Mouse (Mus musculus) frontal cortex, postnatal 14 days (tissue): ENCODE measurements around the gene Odf2.

ENCODE experiments used
- DNase-seq, 2 experiments: peaks; one replicate each; pipeline ENCODE4 v3.0.0; 2022; ENCODE audit warnings: low spot score in 2 of 2

Odf2 gene

DNA sequence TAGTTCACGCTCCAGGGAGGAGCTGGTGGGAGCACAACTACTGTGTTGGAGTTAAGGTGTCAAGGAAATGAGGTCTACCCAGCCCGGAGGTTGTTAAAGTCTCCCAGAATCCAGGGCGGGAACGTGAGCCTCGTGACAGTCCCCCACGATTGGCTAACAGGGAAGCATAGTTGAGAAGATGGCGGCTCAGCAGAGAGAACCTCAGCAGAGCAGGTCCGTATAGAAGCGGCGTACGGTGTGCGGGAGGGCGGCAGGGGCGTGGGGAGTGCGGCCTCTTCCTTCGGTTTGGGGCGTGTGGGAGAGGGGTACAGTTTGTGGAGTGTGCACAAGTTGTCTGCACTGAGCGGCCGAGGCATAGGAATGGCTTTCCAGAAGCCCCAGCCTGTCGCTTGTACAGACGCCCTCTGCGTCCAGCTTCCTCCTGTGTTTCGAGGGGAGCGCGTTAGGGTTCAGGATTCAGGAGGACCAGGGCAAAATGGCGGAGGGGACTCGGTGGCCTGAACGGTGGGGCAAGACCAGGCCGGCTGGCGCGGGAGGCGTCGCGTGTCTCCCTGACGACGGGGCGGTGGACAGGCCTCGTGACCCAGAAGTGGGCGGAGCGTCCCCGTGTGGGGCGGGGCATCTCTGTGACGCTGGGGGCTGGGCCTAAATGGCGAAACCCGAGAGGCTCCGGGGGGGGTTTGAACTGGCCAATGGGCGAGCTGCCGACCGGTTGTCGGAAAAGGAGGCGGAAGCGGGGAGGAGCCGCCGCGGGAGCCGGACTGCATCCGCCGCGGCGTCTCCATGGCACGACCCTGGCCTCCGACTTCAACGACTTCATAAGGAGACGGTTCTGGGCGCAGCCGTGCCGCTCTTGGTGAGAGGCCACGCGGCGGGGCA, at the start of gene Odf2:
Gene Odf2 (plus strand): TSS at position 156 of the 879 bp plus-strand sequence.
- peak; percentile 98 to 100 for DNase-seq

DNA sequence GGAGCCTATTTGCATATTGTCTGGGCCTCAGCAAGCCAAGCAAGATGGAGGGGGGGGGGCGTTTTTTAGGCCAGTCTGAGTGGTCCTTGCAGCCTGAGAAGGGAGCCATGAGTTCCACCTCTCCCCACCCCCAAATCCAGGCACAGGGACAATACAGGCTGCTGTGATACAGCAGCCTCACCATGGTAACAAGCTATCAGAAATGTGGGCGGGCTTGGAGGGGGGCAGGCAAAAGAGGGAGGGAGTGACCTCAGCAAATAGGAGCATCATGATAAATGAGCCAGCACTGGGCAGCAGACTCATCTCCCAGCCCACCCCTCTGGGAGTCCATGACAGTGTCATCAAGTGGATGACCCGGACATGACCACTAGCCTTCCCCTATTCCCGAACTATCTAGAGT, 49.6 kb upstream of the Odf2 start:
- no peak for DNase-seq

GRCm38 (mm10) chr2:29843231-29844105, 45.6 kb upstream of the Odf2 start:
- no peak for DNase-seq

GRCm38 (mm10) chr2:29844115-29844514, 44.9 kb upstream of the Odf2 start:
- no peak for DNase-seq

GRCm38 (mm10) chr2:29844661-29845060, 44.4 kb upstream of the Odf2 start:
- DNase-seq, result no peak

- no peak for DNase-seq
Measured at GRCm38 (mm10) chr2:29845636-29846035, 43.4 kb upstream of the Odf2 start.

- DNase-seq, result no peak
Measured at GRCm38 (mm10) chr2:29846061-29846853, 42.8 kb upstream of the Odf2 start.

DNA sequence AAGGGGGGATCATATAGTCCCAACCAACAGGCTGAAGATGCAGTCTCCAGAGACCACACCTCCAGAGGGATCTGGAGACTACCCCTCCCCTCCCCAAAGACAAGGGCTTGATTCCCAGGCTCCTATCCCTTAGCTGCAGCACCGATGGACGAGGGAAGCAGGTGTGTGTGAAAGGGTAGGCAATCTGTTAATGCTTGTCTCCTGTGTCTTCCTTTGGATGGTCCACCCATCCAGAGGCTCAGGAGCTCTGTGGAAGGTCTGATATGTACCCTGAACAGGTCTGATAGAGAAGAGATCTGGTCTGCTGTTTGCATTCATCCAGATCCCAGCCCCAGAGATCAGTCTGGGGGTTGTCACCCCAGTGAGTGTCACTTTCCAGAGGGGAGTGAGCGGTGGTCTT, 42.1 kb upstream of the Odf2 start:
- DNase-seq, result no peak

DNA sequence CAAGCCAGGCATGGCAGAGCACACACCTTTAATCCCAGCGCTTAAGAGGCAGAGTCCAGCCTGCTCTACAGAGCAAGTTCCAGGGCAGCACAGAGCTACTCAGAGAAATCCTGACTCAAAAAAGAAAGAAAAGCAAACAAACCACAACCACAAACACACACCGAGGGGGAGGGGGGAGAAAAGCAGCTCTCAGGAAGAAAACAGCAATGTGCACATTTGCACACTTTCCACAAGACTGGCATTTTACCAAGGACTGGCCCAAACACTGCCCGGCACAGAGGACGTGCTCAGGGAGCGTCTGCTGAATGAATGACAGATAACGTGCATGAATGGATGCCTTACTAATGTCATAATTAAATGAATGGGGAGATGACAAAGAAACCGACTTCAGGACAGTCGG, 40.0 kb upstream of the Odf2 start:
- no peak for DNase-seq

DNA sequence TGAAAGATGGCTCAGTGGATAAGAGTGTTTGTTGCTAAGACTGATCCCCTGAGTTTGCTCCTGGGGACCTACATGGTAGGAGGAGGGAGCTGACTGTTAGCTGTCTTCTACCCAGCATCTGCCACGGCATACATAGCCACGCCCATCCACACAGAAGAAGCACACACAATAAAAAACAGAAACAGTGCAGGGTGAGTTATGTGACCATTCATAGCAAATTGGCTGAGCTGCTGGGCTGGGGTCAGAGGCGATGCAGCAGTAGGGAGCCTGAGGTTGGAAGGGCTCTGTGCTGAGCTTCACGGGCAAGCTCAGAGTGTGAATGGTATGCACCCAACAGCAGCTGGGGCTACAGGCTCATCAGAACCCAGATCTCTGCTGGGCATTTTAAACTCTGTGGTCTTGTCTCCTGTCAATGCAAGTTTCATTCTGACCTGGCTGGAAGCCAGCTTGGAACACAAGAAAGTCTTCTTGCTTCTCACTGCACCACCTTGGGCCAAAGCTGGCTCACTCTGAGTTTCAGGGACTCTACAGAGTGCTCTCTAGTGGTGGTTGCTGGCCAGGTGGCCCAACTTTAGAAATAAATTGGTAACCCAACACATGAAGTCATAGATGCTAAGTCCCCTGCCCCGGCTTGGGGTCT, 39.1 kb upstream of the Odf2 start:
- no peak for DNase-seq

GRCm38 (mm10) chr2:29852957-29853485, 36.0 kb upstream of the Odf2 start:
- DNase-seq, result no peak

GRCm38 (mm10) chr2:29853736-29854135, 35.3 kb upstream of the Odf2 start:
- DNase-seq, result no peak

GRCm38 (mm10) chr2:29855585-29856210, 33.3 kb upstream of the Odf2 start:
- DNase-seq, result no peak

- DNase-seq, result no peak
Measured at GRCm38 (mm10) chr2:29856451-29857260, 32.4 kb upstream of the Odf2 start.

- no peak for DNase-seq
Measured at GRCm38 (mm10) chr2:29857341-29857740, 31.7 kb upstream of the Odf2 start.

- no peak for DNase-seq
Measured at GRCm38 (mm10) chr2:29857967-29858366, 31.1 kb upstream of the Odf2 start.

DNA sequence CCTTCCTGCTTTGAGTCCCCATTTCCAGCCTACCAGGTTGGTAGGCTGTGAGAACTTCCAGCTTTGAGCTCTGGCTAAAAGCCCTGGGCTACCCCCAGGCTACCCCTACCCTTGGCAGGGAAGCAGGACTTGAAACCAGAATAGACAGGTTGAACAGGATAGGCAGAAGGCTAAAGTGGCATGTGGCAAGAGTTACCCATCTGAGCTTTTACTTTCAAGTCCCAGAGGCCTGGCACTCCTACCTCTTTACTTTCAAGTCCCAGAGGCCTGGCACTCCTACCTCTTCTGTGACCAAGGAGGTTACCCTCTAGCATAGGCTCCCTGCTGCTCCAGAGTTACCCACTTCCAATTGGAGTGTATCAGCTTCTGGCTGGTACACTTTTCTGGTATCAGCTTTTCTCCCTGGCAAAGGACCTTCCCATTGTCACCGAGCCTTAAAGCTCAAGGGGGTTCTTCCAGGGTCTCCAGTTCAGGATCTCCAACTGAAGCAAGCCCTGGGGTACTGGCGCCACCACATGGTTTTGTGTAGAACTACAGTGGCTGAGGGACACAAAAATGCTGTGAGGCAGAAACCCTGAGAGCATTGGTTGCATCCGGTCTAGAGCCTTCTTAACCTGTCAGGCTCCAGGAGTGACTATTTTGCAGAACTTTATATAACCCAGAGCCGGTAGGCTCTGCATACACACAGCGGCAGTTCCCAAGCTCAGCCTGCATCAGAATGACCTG, 30.1 kb upstream of the Odf2 start:
- peak in 1 of 2 experiments; percentile 50 for DNase-seq

DNA sequence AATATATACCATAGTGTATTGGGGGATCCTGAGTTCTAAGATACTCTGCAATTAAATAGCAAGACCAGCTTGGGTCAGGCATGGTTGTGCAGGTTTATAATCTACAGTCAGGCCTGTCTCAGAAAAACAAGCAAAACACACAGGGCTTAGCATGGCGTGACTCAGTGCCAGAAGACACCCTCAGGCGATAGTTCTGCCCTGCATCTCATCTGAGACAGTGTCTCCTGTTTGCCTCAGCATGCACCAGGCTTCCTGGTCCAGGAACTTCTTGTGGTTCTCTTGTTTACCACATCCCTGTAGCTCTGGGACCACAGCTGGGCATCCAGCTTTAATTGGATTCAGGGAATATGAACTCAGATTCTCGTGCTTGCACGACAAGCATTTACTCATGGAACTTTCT, 23.9 kb upstream of the Odf2 start:
- DNase-seq, result no peak
